Comparison of ENCODE assay signal across 9 mouse cellular contexts in genomic region chr12:29937851-29938375, GRCm38 (mm10). TPM values are rescaled to one million over a fixed set of nuclear protein-coding genes. Genes with fewer than 3 reads are reported as not detected.
A peak's percentile ranks its signal among the peaks of the same experiment; 100 is the strongest.
DNase-seq lines count a peak whose midpoint lies in the region; ATAC-seq and TF ChIP-seq lines count a peak whose summit lies in the region.
"Had no signal": no experiment of that assay in that cellular context is flagged by ENCODE, and none has a peak within 500 bp of the region (broad histone marks: within the 10 kb centered on the region; RNA-seq: fewer than 3 reads in every experiment).

No protein-coding gene starts in this region.

- peak overlapping the region; percentile 95 for H3K4me3 ChIP-seq in forebrain, embryonic 10.5 days
- peak overlapping the region; percentile 61 to 87 for H3K4me3 ChIP-seq in heart, embryonic 14.5 days (ENCODE audit: control insufficient read depth in 1 of 2, insufficient read depth in 1 of 2, low read depth in 1 of 2, low read length in 2 of 2)
- H3K4me3 ChIP-seq in liver, embryonic 15.5 days (replicated peaks), result peak overlapping the region; percentile 44
- peak overlapping the region; percentile 90 for H3K4me3 ChIP-seq in olfactory bulb, adult 2 months (ENCODE audit: insufficient read depth, low read depth, low read length)

- peak; percentile 59 to 71 for DNase-seq in left cerebral cortex, adult 18-20 months (ENCODE audit: low spot score in 2 of 2)
- no peak for DNase-seq in left cerebral cortex, adult 11 months (ENCODE audit: low spot score)
- DNase-seq in forebrain, embryonic 10.5 days (ENCODE audit: extremely low spot score, low spot score), result peak; percentile 78
- peak; percentile 90 for DNase-seq in kidney, postnatal 10 days

- H3K4me2 ChIP-seq in heart, embryonic 14.5 days (ENCODE audit: low read length), result peak overlapping the region; percentile 73
- H3K4me2 ChIP-seq in liver, embryonic 15.5 days, result peak overlapping the region; percentile 27; the same call in 1 of the 2 replicates

- WGBS in forebrain, embryonic 10.5 days, result under 1% methylated on average over 49 of the region's 49 CpGs
- under 1% methylated on average over 40 of the region's 49 CpGs for WGBS in heart, embryonic 14.5 days
- WGBS in liver, embryonic 15.5 days (ENCODE audit: insufficient replicate concordance), result under 1% methylated on average over 49 of the region's 49 CpGs
- WGBS in olfactory bulb, adult 2 months, result 1% methylated on average over 48 of the region's 49 CpGs

- H3K9me3 ChIP-seq in forebrain, embryonic 10.5 days, result peaks cover 9% of the 10 kb centered on the region; the same call in 1 of the 2 replicates
- H3K9me3 ChIP-seq in heart, embryonic 14.5 days (ENCODE audit: control insufficient read depth, low read length), result no peaks in the 10 kb centered on the region
- no peaks in the 10 kb centered on the region for H3K9me3 ChIP-seq in liver, embryonic 15.5 days (replicated peaks)

- H3K27ac ChIP-seq in forebrain, embryonic 10.5 days, result peak overlapping the region; percentile 99
- H3K27ac ChIP-seq in heart, embryonic 14.5 days (replicated peaks in 1 of 2; ENCODE audit: control insufficient read depth in 1 of 2, insufficient read depth in 1 of 2, low read depth in 2 of 2, low read length in 2 of 2), result peak overlapping the region; percentile 60 to 91
- H3K27ac ChIP-seq in liver, embryonic 15.5 days (replicated peaks), result no peak overlapping the region
- H3K27ac ChIP-seq in olfactory bulb, adult 2 months (ENCODE audit: insufficient read depth, low read depth, low read length), result peak overlapping the region; percentile 80

- peaks cover 59% of the 10 kb centered on the region for H3K4me1 ChIP-seq in forebrain, embryonic 10.5 days
- peaks cover 26 to 36% of the 10 kb centered on the region in 2 experiments for H3K4me1 ChIP-seq in heart, embryonic 14.5 days (ENCODE audit: control insufficient read depth in 2 of 2, insufficient read depth in 2 of 2, low read length in 2 of 2)
- no peaks in the 10 kb centered on the region for H3K4me1 ChIP-seq in liver, embryonic 15.5 days (replicated peaks)
- peaks cover 22% of the 10 kb centered on the region for H3K4me1 ChIP-seq in olfactory bulb, adult 2 months (ENCODE audit: control insufficient read depth, insufficient read depth, low read length)

- no peak for TF ChIP-seq CTCF in olfactory bulb, adult 2 months (IDR thresholded peaks at IDR 0.05; ENCODE audit: insufficient read depth, low read depth, low read length)

- peak overlapping the region; percentile 95 for H3K9ac ChIP-seq in heart, embryonic 14.5 days (ENCODE audit: low read length)
- H3K9ac ChIP-seq in liver, embryonic 15.5 days, result no peak overlapping the region

- peak; percentile 83 for ATAC-seq in heart, embryonic 14.5 days (ENCODE audit: insufficient number of reproducible peaks, insufficient read depth, low FRiP score, low read depth)
- ATAC-seq in liver, embryonic 15.5 days (ENCODE audit: insufficient read depth), result no peak
- no peak for ATAC-seq in megakaryocyte progenitor cell, adult 5-6 weeks (replicated peaks; ENCODE audit: poor library complexity)

- H3K36me3 ChIP-seq in forebrain, embryonic 10.5 days (replicated peaks), result peaks cover 22% of the 10 kb centered on the region
- H3K36me3 ChIP-seq in heart, embryonic 14.5 days (ENCODE audit: control insufficient read depth, insufficient read depth, low read length), result no peaks in the 10 kb centered on the region
- no peaks in the 10 kb centered on the region for H3K36me3 ChIP-seq in liver, embryonic 15.5 days (replicated peaks)

- H3K27me3 ChIP-seq in forebrain, embryonic 10.5 days (ENCODE audit: poor library complexity, severe bottlenecking), result peaks cover 19% of the 10 kb centered on the region
- no peaks in the 10 kb centered on the region for H3K27me3 ChIP-seq in heart, embryonic 14.5 days (ENCODE audit: control insufficient read depth, insufficient read depth, low read length)
- peaks cover 33% of the 10 kb centered on the region for H3K27me3 ChIP-seq in liver, embryonic 15.5 days

- TF ChIP-seq POLR2A in olfactory bulb, adult 2 months (IDR thresholded peaks at IDR 0.05; ENCODE audit: insufficient read depth, low read depth, low read length), result peak; percentile 71

RNA-seq across cellular contexts. Expression of gene Pxdn, which starts 0.5 kb away (rescaled TPM):
- total RNA-seq in left cerebral cortex, adult 18-20 months (2021), result 10 to 100 TPM; 41.7 to 54.0 TPM
- 72.1 and 80.4 TPM in 2 replicates for polyA plus RNA-seq in forebrain, embryonic 10.5 days (2016; fragmentation: Nextera tagmentation; extraction: Ambion mirVana)
- 92.0 and 95.4 TPM in 2 replicates for polyA plus RNA-seq in heart, embryonic 14.5 days (2014; fragmentation: Nextera tagmentation; extraction: Ambion mirVana)
- 4.2 and 4.7 TPM in 2 replicates for polyA plus RNA-seq in liver, embryonic 15.5 days (2015; fragmentation: Nextera tagmentation; extraction: Ambion mirVana)
- polyA plus RNA-seq in olfactory bulb, adult 2 months (2012; ENCODE audit: insufficient read depth, insufficient read length, low replicate concordance, missing spikeins), result not detected in 2 replicates
- not detected in 2 replicates for total RNA-seq in megakaryocyte progenitor cell, adult 5-6 weeks (2015)
- total RNA-seq in megakaryocyte progenitor cell, adult 5-6 weeks (2017), result not detected in 2 replicates
- total RNA-seq: MEL had no signal

Comparison
In these comparisons a context has a peak if more than half of its experiments do, and no peak if none do; other contexts are left out.
1. H3K4me3 ChIP-seq: peak in every context shown above with its lines; median percentile 95 in forebrain, embryonic 10.5 days; 90 in olfactory bulb, adult 2 months; 74 in heart, embryonic 14.5 days; 44 in liver, embryonic 15.5 days.